Mouse (Mus musculus) stomach, postnatal 0 days (tissue): ENCODE data around the gene Abcg1.

Experiments used
- CTCF ChIP-seq: IDR thresholded peaks from 2 replicates; pipeline ENCODE4 v1.5.1; 2016; ENCODE audit warnings: antibody characterized with exemption, low read depth, mild to moderate bottlenecking, moderate library complexity
- EP300 ChIP-seq: optimal IDR thresholded peaks from 2 replicates; pipeline ENCODE3; 2016; ENCODE audit warnings: antibody characterized with exemption

DNA sequence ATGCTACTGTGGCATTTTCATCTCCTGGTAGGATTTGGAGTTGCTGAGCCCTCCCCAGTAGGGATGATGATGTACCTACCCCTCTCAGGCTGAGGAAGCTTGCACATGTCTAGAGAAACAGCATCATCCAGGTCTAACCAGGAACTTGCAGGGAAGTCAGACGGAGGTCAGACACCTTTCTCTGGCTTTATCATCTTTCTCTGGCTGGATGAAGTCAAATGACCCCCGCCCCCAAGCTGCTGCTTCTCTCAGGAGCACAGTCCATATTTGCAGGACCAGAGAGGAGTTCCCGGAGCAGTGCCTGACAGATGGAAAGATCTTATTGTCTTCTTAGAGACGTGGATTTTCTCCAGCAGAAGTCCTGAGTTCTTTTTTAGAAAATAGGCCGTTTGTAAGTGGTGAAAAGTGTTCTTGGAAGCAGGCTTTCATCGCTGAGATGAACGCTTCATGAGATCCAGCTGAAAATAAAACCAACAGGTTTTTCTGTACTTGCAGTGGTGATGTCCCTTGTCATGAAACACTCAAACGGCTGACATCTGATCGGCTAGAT, 28.6 kb upstream of the Abcg1 start:
- TF ChIP-seq CTCF (no peak), EP300 (no peak)
